Mouse (Mus musculus) stomach, embryonic 15.5 days (tissue): ENCODE measurements around the gene Rpl3l. TPM values are rescaled to one million over a fixed set of nuclear protein-coding genes. Genes with fewer than 3 reads are reported as not detected.

Experiments used
- polyA plus RNA-seq: library from polyadenylated mRNA; unstranded; fragments of >200 nt; fragmentation: Nextera tagmentation; extraction: Ambion mirVana; gene quantifications from 2 replicates; pipeline ENCODE4 v1.2.1, GENCODE M21; 2015

The Rpl3l gene
- polyA plus RNA-seq, 1 experiment from 2014 or later, result not detected

Other genes with a start within 250 kb of the Rpl3l start
- gene Mlst8, start 248.7 kb upstream of the Rpl3l start, polyA plus RNA-seq, result 25.0 and 30.5 TPM in 2 replicates
- 2.6 and 3.0 TPM in 2 replicates for gene Caskin1, start 239.2 kb upstream of the Rpl3l start, polyA plus RNA-seq
- 82.7 and 84.2 TPM in 2 replicates for gene Traf7, start 199.9 kb upstream of the Rpl3l start, polyA plus RNA-seq
- 8.3 and 11.6 TPM in 2 replicates for gene Rab26, start 193.6 kb upstream of the Rpl3l start, polyA plus RNA-seq
- 27.3 and 29.0 TPM in 2 replicates for gene Pkd1, start 178.0 kb upstream of the Rpl3l start, polyA plus RNA-seq
- 45.4 TPM in 2 replicates for gene Tsc2, start 95.2 kb upstream of the Rpl3l start, polyA plus RNA-seq
- 18.7 and 20.3 TPM in 2 replicates for gene Nthl1, start 95.1 kb upstream of the Rpl3l start, polyA plus RNA-seq
- gene Slc9a3r2, start 77.5 kb upstream of the Rpl3l start, polyA plus RNA-seq, result 51.0 and 53.7 TPM in 2 replicates
- 0.30 and 0.46 TPM in 2 replicates for gene Npw, start 69.4 kb upstream of the Rpl3l start, polyA plus RNA-seq
- gene Zfp598, start 58.1 kb upstream of the Rpl3l start, polyA plus RNA-seq, result 19.3 and 22.1 TPM in 2 replicates
- 6.3 and 6.9 TPM in 2 replicates for gene Syngr3, start 37.9 kb upstream of the Rpl3l start, polyA plus RNA-seq
- 40.9 and 44.1 TPM in 2 replicates for gene Gfer, start 31.7 kb upstream of the Rpl3l start, polyA plus RNA-seq
- 3.2 and 3.5 TPM in 2 replicates for gene Noxo1, start 31.6 kb upstream of the Rpl3l start, polyA plus RNA-seq
- 64.4 and 68.0 TPM in 2 replicates for gene Tbl3, start 20.2 kb upstream of the Rpl3l start, polyA plus RNA-seq
- gene Rnf151, start 9.8 kb upstream of the Rpl3l start, polyA plus RNA-seq, result 0.19 TPM in 1 of 2 replicates, not detected in the other
- 1,497 and 1,515 TPM in 2 replicates for gene Rps2, start 9.7 kb upstream of the Rpl3l start, polyA plus RNA-seq
- 238 and 259 TPM in 2 replicates for gene Ndufb10, start 3.3 kb upstream of the Rpl3l start, polyA plus RNA-seq
- 37.0 and 41.4 TPM in 2 replicates for gene Msrb1, start 8.8 kb downstream of the Rpl3l start, polyA plus RNA-seq
- gene Hs3st6, start 25.2 kb downstream of the Rpl3l start, polyA plus RNA-seq, result 1.1 and 1.5 TPM in 2 replicates
- gene Meiob, start 76.5 kb downstream of the Rpl3l start, polyA plus RNA-seq, result 0.08 TPM in 1 of 2 replicates, not detected in the other
- gene Hagh, start 112.3 kb downstream of the Rpl3l start, polyA plus RNA-seq, result 49.1 and 49.3 TPM in 2 replicates
- 34.5 and 35.4 TPM in 2 replicates for gene Fahd1, start 122.5 kb downstream of the Rpl3l start, polyA plus RNA-seq
- gene Igfals, start 138.2 kb downstream of the Rpl3l start, polyA plus RNA-seq, result 3.9 and 4.0 TPM in 2 replicates
- gene Nubp2, start 158.5 kb downstream of the Rpl3l start, polyA plus RNA-seq, result 49.0 and 49.6 TPM in 2 replicates
- gene Spsb3, start 158.8 kb downstream of the Rpl3l start, polyA plus RNA-seq, result 32.1 and 32.5 TPM in 2 replicates
- 26.3 and 29.3 TPM in 2 replicates for gene Eme2, start 167.3 kb downstream of the Rpl3l start, polyA plus RNA-seq
- gene Mrps34, start 167.3 kb downstream of the Rpl3l start, polyA plus RNA-seq, result 102 and 112 TPM in 2 replicates
- 77.5 and 79.8 TPM in 2 replicates for gene Nme3, start 168.7 kb downstream of the Rpl3l start, polyA plus RNA-seq
- 29.2 and 31.3 TPM in 2 replicates for gene Mapk8ip3, start 209.2 kb downstream of the Rpl3l start, polyA plus RNA-seq
- gene Jpt2, start 232.9 kb downstream of the Rpl3l start, polyA plus RNA-seq, result 183 and 204 TPM in 2 replicates